Mouse (Mus musculus) ZHBTc4 (cell line): ENCODE data around the gene Zcchc2.
A peak's percentile ranks its signal among the peaks of the same experiment; 100 is the strongest.

Experiments
- DNase-seq: peaks from one replicate; pipeline ENCODE4 v3.0.0-alpha.2; 2011; ENCODE audit warnings: low read depth, low spot score

Zcchc2 gene

GRCm38 (mm10) chr1:106034776-106035175 is 44.6 kb downstream of the Zcchc2 start:
- DNase-seq = no peak

DNA sequence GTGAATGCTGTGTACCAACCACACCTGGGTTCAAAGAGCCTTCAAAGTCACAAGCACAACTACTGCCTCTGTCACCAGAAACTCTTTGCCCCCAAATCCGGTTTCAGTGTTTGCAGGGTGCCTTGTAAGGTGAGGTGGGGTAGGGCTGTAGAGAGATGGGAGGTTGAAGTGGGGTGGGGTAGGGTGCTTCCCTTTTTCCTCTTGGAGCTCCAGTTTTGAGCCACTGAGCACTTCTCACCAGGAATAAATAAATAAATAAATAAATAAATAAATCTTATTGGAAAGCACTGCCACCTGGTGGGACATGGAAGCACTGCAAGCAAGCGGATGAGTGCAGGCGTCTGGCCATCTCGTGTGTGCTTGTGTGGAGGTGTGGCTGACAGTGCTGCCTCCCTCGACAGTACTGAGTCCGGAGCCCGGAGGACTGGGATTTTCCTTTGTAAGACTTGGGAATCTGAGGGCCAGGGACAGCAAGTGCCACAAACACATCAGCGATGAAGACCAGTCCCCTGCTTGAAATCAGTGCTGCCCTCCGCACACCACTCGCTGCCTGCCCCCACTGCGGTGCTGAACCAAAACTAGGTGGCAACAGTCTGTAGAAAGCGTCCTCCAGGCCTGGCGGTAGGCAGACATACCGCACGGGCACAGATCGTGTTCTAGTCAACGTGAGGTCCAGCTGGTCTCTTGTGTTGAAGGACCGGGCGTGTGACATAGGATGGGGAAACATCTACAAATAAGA is 46.8 kb downstream of the Zcchc2 start:
- peak; percentile 85 for DNase-seq

DNA sequence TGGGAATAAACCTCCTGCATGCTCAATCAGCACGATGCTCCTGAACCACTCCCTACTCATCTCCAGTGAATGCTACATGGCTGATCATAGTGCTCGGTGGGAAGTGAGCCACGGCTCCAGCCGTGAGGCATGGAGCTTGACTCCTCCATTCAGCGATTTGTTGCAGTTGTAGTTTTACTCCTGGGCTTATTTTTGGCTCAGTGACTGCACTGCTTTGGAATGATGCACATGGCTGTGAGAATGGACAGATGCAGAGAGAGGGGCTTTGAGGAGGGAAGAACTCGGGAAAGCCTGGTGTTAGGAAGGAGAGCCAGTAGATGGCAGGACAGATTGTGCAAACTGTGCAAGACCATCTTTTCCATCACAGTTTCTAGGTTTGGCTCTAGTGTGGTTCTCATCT is 49.1 kb downstream of the Zcchc2 start:
- no peak for DNase-seq

- no peak for DNase-seq
These were observed 50.1 kb downstream of the Zcchc2 start for GRCm38 (mm10) chr1:106040271-106040670.

DNA sequence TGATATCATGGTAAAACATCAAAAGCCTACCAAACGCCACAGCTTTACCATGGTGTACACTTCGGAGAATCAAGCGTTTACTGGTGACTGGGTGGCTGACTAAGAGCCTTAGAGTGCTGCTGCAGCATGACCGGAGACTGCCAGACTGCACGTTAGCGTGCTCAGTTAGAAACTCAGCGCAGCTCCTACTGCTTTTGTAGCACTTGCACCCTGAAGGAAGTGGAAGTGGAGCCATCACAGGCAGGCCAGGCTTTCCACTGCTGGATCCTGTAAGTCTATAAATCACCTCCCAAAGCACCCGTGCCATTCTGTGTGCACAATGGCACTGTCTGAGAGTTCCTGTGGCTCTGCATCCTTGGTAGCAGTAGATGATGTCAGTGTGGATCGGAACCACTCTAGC is 52.0 kb downstream of the Zcchc2 start:
- no peak for DNase-seq

DNA sequence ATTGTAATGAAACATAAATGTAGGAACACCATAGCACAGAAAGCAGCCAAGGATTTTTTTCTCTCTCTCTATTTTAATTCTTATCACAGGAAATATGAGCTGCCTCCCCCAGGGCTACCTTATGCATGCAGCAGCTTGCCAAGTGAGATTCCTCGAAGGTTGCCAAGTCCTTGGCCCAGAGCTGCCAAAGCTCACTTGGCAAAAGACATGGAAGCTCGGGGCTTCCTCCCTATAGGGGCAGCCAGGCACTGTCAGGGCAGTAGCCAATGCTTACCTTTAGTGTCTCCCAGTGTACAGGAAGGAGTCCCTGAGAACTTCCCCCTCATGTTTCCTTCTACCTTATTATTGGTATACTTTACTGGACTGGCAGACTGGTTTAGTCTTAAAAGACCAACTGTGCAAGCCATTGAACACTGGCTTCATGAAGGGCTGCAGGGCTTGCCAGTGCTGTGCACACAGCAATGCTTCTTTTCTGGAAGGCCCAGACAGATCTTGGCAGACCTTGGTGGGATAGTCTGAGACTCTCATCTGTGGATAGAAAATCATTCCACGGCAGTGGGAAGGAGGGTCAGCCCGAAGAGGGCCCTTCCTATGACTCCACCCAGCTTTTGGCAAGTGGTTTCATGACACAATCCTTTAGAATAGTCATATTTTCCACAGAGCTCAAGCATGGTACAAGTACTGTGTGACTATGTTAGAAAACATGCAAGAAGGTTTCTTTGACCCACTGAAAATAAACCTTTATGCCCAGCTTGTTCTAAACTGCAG is 53.0 kb downstream of the Zcchc2 start:
- DNase-seq = no peak

GRCm38 (mm10) chr1:106049036-106049435 is 58.8 kb downstream of the Zcchc2 start:
- no peak for DNase-seq

GRCm38 (mm10) chr1:106054978-106055377 is 64.8 kb downstream of the Zcchc2 start:
- DNase-seq = peak; percentile 35

GRCm38 (mm10) chr1:106058355-106058754 is 68.1 kb downstream of the Zcchc2 start:
- DNase-seq = peak; percentile 81

DNA sequence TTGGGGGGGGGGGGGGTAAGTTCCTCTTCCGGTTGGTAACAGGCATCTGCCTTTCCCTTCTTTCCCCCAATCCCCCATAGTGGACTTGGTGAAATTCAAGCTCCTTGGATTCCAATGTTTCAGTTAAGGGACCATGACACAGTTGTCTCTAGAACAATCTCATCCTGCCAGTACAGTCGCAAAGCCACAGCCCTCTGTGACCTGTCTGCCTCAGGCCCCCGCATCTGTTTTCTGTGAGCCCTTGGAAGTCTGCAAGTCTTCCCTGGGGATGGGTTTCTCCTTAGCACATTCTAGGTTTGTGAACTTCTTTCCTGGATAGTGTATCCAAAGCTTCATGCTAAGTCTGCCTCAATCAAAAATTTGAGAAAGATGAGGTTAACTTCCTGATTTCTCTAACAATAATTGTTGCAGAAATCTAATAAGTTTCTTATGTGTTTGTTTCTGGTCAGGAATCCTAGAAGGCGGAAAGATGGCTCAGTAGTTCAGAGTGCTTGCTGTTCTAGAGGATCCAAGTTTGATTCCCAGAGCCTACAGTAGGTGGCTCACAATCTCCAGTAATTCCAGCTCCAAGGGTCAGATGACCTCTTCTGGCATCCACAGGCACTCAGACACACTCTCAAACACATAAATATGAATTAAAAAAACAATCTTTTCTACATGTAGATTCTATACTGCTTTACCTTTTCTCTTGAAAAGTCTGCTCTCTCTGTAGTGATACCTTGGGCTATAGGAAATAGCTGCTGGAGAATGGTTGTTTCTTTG is 69.5 kb downstream of the Zcchc2 start:
- DNase-seq = no peak

DNA sequence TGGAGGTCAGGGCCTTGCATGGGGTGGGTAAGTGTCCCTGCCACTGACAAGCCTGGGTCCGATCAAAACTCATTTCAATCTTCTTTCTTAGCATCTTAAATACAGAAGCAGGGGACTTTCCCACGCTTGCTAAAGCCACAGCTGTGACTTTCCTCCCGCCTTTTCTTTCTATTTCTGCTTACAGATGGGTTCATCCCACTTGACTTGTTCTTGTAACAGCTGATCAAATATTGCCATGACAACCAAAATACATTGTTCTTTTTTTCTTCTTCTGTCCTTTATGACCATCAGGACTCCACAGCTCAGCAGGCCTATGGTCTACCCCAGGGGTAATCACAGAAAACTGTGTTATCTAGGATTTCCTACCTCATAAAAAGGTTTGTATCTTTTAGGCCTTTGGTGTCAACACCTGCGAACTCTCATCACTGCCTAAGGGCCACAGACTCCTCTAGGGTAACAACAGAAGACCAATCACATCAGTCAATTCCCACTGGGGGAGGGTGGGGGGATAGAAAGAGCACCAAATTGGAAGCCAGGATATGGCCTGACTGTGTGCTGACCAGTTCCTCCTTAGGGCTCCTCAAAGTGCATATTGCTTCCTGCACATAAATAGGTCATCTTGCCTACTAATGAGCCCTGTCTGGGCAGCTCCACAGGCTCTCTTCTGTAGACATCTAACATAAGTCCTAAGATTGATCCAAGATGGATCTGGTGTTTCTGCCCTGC is 71.1 kb downstream of the Zcchc2 start:
- DNase-seq = no peak

- no peak for DNase-seq
These were observed 72.8 kb downstream of the Zcchc2 start for GRCm38 (mm10) chr1:106062891-106063590.

DNA sequence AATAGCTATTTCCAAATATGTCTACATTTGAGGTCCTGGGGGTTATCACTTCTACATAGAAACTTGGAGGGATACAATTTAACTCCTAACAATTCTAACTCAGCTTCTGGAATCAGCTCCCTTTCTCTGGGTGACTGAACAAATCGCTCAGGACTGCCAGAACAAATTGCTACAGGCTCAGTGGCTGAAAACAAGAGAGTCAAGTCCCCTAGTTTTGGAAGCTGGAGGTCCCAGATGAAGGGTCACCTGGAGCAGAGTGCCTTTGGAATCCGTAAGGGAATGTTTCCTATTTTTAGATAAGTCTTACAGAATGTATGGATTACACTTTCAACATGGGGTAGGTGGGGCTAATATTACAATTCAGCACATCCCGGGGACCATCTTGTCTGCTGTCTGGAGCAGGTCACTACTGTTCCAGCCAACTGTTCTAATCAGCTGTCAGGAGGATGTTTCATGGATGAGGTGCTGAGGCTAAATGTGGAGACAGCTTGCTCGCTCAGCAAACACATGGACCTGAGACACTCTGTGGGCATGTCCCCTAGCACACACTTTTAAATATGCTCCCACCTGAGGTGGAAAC is 73.5 kb downstream of the Zcchc2 start:
- DNase-seq = no peak

DNA sequence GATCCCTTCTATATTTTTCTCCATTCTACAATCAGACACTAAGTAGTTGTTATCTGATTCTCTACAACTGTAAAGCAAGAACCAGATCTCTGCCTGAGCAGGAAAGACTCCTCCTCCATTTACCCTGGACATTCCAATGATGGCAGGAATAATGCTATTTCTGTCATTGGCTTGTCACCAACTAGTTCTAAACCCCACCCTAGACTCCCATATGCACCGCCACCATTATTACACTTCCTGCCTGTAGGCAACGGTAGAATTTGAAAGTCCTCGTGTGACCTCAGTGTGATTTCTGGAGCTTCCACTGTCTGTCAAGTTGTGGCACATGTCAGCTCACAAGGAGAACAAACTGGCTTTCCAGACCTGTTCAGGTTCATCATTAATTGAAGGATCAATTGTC is 74.1 kb downstream of the Zcchc2 start:
- no peak for DNase-seq

- DNase-seq = no peak
These were observed 74.5 kb downstream of the Zcchc2 start for GRCm38 (mm10) chr1:106064711-106065110.

DNA sequence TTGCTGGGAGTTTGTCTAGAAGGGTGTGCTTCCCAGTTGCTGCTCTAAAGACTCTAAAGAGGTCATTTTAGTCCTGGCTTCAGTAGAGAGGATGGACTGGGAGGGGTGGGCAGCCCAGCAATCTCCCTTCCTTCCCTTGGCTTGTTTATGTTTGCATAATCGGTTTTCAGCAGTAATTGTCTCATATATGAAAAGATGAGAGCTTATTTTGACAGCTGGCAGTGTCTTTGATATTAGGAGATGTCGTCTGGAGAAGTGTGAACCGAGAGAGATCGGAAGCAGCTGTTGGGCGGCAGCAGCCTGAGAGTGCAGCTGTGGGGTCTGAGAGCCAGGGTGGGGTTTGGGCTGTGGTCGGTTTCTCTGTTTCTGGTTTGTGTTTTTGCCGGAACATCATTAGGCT is 75.5 kb downstream of the Zcchc2 start:
- no peak for DNase-seq

DNA sequence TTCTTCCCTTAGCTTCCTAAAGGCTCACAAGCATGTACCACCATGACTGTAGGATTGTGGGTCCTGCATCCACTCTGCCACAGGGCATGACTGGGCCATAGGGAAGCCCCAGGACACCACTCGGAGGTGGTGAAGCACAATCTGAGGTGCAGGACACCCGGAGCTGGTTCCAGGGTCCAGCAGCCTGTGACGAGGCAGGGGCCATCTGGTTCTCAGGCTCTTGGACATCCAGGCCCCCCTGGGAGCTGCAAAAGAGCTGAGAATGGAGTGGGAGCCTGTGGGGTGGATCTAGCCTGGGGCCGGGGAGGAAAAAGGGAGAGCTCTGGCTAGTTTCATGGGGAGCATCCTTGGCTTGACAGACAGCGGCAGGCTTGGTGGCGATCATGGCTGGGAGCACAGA is 77.1 kb downstream of the Zcchc2 start:
- DNase-seq = no peak

GRCm38 (mm10) chr1:106069867-106070543 is 79.8 kb downstream of the Zcchc2 start:
- DNase-seq = no peak

DNA sequence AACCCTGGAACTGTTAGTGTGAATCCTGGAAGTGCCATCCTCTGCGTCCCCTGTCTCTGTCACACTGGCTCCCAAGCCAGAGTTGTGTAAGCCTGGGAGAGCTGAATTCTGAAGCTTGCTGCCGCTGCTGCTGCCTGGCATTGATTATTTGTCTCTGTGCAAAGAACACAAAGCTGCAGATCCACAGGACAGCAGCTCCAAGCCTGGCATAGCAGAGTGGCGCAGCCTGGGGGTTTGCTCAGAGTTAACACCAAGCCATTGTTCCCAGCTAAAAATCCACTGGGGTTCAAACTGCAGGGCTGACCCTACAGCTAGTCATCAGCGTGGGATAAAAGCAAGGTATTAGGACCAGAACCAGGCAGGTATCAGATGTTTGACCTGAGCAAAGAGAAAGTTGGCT is 80.6 kb downstream of the Zcchc2 start:
- DNase-seq = no peak
